Mouse (Mus musculus): ENCODE results near the gene Fam234b. TPM values are rescaled to one million over a fixed set of nuclear protein-coding genes. Genes with fewer than 3 reads are reported as not detected.

The Fam234b gene
- total and polyA plus RNA-seq, 2 experiments from 2014 or later = 90.5 to 114 TPM

- WGBS = 82% methylated on average over 8 of the region's 8 CpGs
- ATAC-seq (ENCODE audit: low FRiP score) = no peak
- Histone ChIP-seq H3K9ac (replicated peaks; ENCODE audit: low read length, poor library complexity, severe bottlenecking) (no peak overlapping the region), H3K9me3 (ENCODE audit: low read length) (no peaks in the 10 kb centered on the region), H3K27me3 (ENCODE audit: insufficient read depth, low read length) (no peaks in the 10 kb centered on the region), H3K27ac (ENCODE audit: low read depth, low read length) (no peak overlapping the region), H3K4me2 (ENCODE audit: low read depth, low read length, poor library complexity, severe bottlenecking) (no peak overlapping the region), H3K4me1 (ENCODE audit: insufficient read depth, low read length) (no peaks in the 10 kb centered on the region), H3K4me3 (ENCODE audit: low read depth, low read length) (no peak overlapping the region), H3K36me3 (ENCODE audit: insufficient read depth, low read length) (no peaks in the 10 kb centered on the region)
- TF ChIP-seq CTCF (IDR thresholded peaks at IDR 0.05) = no peak
- DNase-seq (ENCODE audit: low spot score) = no peak
Measured at GRCm38 (mm10) chr6:135156597-135156996, 41.2 kb upstream of the Fam234b start.

- no peak overlapping the region for H3K27ac ChIP-seq (ENCODE audit: low read depth, low read length)
- no peak for ATAC-seq (ENCODE audit: low FRiP score)
Measured at GRCm38 (mm10) chr6:135157496-135157895, 40.3 kb upstream of the Fam234b start.

DNA sequence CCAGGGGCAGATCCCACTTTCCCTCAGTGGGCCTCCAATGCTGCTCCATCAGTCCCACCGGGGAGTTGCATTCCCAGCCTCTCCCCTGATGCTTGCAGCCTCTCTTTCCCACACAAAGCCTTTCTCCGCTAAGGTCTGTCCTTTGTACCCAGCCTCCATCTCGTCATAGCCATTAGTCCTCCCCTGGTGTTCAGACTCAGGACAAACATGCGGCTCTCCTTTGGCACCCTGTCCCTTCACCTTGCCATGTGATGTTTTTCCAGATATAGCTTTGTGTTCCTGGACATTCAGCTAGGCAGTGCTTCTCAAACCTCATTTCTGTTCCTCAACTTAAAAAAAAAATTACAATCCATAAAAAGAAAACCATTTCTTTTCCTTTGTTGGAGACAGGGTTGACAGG is 39.3 kb upstream of the Fam234b start:
- Histone ChIP-seq H3K4me3 (ENCODE audit: low read depth, low read length) (no peak overlapping the region), H3K9ac (replicated peaks; ENCODE audit: low read length, poor library complexity, severe bottlenecking) (no peak overlapping the region), H3K4me2 (ENCODE audit: low read depth, low read length, poor library complexity, severe bottlenecking) (no peak overlapping the region), H3K9me3 (ENCODE audit: low read length) (no peaks in the 10 kb centered on the region), H3K4me1 (ENCODE audit: insufficient read depth, low read length) (no peaks in the 10 kb centered on the region), H3K36me3 (ENCODE audit: insufficient read depth, low read length) (no peaks in the 10 kb centered on the region), H3K27ac (ENCODE audit: low read depth, low read length) (no peak overlapping the region), H3K27me3 (ENCODE audit: insufficient read depth, low read length) (no peaks in the 10 kb centered on the region)
- no peak for DNase-seq (ENCODE audit: low spot score)
- no peak for TF ChIP-seq CTCF (IDR thresholded peaks at IDR 0.05)
- WGBS = 35% methylated on average over 4 of the region's 4 CpGs
- no peak for ATAC-seq (ENCODE audit: low FRiP score)

More at GRCm38 (mm10) chr6:135157496-135157895, 40.3 kb upstream of the Fam234b start:
- Histone ChIP-seq H3K4me1 (ENCODE audit: insufficient read depth, low read length) (no peaks in the 10 kb centered on the region), H3K4me3 (ENCODE audit: low read depth, low read length) (no peak overlapping the region), H3K27me3 (ENCODE audit: insufficient read depth, low read length) (no peaks in the 10 kb centered on the region), H3K9ac (replicated peaks; ENCODE audit: low read length, poor library complexity, severe bottlenecking) (no peak overlapping the region), H3K9me3 (ENCODE audit: low read length) (no peaks in the 10 kb centered on the region), H3K36me3 (ENCODE audit: insufficient read depth, low read length) (no peaks in the 10 kb centered on the region), H3K4me2 (ENCODE audit: low read depth, low read length, poor library complexity, severe bottlenecking) (no peak overlapping the region)
- DNase-seq (ENCODE audit: low spot score) = no peak
- no peak for TF ChIP-seq CTCF (IDR thresholded peaks at IDR 0.05)
- 80% methylated on average over 4 of the region's 4 CpGs for WGBS

DNA sequence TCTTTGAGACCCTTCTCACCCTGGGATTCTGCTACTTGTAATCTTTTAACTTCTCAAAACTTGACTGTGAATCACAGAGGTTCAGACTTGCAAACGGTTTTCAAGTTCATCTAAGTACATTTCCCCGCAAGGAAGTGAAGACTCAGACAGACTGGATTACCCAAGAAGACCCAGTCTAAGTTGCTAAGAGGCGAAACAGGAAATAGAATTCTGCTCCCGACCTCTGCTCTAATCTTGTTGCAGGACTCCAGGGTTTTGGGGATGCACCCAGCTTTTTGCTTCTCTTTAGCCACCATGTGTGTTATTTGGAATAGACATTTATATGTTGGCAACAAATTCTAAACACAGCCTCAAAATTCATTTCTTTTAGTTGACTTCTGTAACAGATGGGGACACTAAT is 36.4 kb upstream of the Fam234b start:
- Histone ChIP-seq H3K4me3 (ENCODE audit: low read depth, low read length) (no peak overlapping the region), H3K9me3 (ENCODE audit: low read length) (no peaks in the 10 kb centered on the region), H3K36me3 (ENCODE audit: insufficient read depth, low read length) (no peaks in the 10 kb centered on the region), H3K9ac (replicated peaks; ENCODE audit: low read length, poor library complexity, severe bottlenecking) (no peak overlapping the region), H3K4me1 (ENCODE audit: insufficient read depth, low read length) (no peaks in the 10 kb centered on the region), H3K27me3 (ENCODE audit: insufficient read depth, low read length) (no peaks in the 10 kb centered on the region), H3K4me2 (ENCODE audit: low read depth, low read length, poor library complexity, severe bottlenecking) (no peak overlapping the region), H3K27ac (ENCODE audit: low read depth, low read length) (no peak overlapping the region)
- no peak for DNase-seq (ENCODE audit: low spot score)
- no peak for TF ChIP-seq CTCF (IDR thresholded peaks at IDR 0.05)
- no peak for ATAC-seq (ENCODE audit: low FRiP score)
- 76% methylated on average over 4 of the region's 4 CpGs for whole genome bisulfite sequencing

GRCm38 (mm10) chr6:135162311-135162710 is 35.5 kb upstream of the Fam234b start:
- Histone ChIP-seq H3K4me2 (ENCODE audit: low read depth, low read length, poor library complexity, severe bottlenecking) (no peak overlapping the region), H3K36me3 (ENCODE audit: insufficient read depth, low read length) (no peaks in the 10 kb centered on the region), H3K9ac (replicated peaks; ENCODE audit: low read length, poor library complexity, severe bottlenecking) (no peak overlapping the region), H3K27ac (ENCODE audit: low read depth, low read length) (no peak overlapping the region), H3K4me3 (ENCODE audit: low read depth, low read length) (no peak overlapping the region), H3K4me1 (ENCODE audit: insufficient read depth, low read length) (no peaks in the 10 kb centered on the region), H3K9me3 (ENCODE audit: low read length) (no peaks in the 10 kb centered on the region), H3K27me3 (ENCODE audit: insufficient read depth, low read length) (no peaks in the 10 kb centered on the region)
- ATAC-seq (ENCODE audit: low FRiP score) (no peak), DNase-seq (ENCODE audit: low spot score) (no peak)
- WGBS = 91% methylated on average over 3 of the region's 3 CpGs
- TF ChIP-seq CTCF (IDR thresholded peaks at IDR 0.05) = no peak

GRCm38 (mm10) chr6:135162861-135163260 is 34.9 kb upstream of the Fam234b start:
- no peak overlapping the region for H3K4me2 ChIP-seq (ENCODE audit: low read depth, low read length, poor library complexity, severe bottlenecking)
- no peaks in the 10 kb centered on the region for H3K36me3 ChIP-seq (ENCODE audit: insufficient read depth, low read length)
- DNase-seq (ENCODE audit: low spot score) (no peak), ATAC-seq (ENCODE audit: low FRiP score) (no peak)
- no peaks in the 10 kb centered on the region for H3K9me3 ChIP-seq (ENCODE audit: low read length)
- H3K27me3 ChIP-seq (ENCODE audit: insufficient read depth, low read length) = no peaks in the 10 kb centered on the region
- no peak overlapping the region for H3K4me3 ChIP-seq (ENCODE audit: low read depth, low read length)
- H3K27ac ChIP-seq (ENCODE audit: low read depth, low read length) = no peak overlapping the region
- no peak overlapping the region for H3K9ac ChIP-seq (replicated peaks; ENCODE audit: low read length, poor library complexity, severe bottlenecking)
- WGBS = 85% methylated on average over 4 of the region's 4 CpGs
- TF ChIP-seq CTCF (IDR thresholded peaks at IDR 0.05) = no peak
- H3K4me1 ChIP-seq (ENCODE audit: insufficient read depth, low read length) = no peaks in the 10 kb centered on the region
